Mouse (Mus musculus): ENCODE measurements around the gene Zfp784.
"Not testable (repeated sequence)": the region's sequence is repeated elsewhere in the genome, so short reads cannot be mapped to it uniquely, and the experiment has no call there.

The Zfp784 gene

GRCm38 (mm10) chr7:5029946-5030345 is 8.3 kb downstream of the Zfp784 start:
- in situ Hi-C loops (cut with MboI, MseI) = no loop called here

DNA sequence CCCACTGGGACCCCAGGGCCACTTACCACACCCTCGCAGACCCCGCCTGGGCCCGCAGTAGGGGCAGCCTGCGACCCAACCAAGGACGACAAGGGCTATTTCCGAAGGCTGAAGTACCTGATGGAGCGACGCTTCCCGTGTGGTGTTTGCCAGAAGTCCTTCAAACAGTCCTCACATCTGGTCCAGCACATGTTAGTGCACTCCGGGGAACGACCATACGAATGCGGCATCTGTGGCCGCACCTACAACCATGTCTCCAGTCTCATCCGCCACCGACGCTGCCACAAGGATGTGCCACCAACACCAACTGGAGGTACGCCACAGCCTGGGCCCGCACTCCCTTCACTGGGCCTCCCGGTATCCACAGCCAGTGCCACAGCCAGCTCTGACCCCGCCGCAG is 8.7 kb downstream of the Zfp784 start:
- in situ Hi-C loops (cut with MboI, MseI) = no loop called here

DNA sequence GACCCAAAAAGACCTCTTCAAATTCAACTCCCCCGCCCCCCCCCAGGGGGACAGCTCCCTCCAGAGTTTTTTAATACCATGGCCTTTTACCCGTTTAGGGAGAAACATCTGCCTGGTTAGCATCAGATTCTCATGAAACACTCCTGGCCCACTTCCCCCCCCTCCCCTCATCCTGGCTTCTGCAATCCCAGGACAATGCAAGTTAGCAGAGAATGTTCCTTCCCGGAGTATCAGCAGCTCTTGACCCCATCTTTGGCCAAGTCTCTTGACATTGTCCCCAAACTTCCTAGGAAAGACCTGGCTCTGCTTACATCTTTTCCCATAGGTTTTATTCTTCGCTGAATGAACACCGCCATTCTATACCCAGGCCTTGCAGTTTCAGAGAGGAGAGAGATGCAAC is 17.0 kb downstream of the Zfp784 start:
- in situ Hi-C loops (cut with MboI, MseI) = no loop called here

DNA sequence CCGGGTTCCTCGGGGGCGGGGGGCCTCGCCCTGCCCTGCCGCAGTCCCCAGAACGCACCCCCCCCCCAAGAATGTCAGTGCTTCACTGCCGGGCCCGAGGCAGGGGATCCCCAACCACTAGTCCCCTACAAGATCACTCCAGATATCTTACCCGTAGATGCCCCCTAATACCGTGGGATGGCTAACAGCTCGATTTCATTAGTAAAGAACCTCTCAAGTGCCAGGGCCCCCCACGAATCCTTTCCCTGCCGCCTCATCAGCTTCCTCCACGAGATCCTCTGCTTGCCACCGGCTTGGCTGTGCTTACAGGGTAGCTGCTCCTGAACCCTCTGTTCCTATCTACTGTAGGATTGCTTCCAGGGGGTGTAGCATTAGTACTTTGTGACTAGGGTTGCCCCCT is 17.6 kb downstream of the Zfp784 start:
- in situ Hi-C loops (cut with MboI, MseI) = no loop called here

DNA sequence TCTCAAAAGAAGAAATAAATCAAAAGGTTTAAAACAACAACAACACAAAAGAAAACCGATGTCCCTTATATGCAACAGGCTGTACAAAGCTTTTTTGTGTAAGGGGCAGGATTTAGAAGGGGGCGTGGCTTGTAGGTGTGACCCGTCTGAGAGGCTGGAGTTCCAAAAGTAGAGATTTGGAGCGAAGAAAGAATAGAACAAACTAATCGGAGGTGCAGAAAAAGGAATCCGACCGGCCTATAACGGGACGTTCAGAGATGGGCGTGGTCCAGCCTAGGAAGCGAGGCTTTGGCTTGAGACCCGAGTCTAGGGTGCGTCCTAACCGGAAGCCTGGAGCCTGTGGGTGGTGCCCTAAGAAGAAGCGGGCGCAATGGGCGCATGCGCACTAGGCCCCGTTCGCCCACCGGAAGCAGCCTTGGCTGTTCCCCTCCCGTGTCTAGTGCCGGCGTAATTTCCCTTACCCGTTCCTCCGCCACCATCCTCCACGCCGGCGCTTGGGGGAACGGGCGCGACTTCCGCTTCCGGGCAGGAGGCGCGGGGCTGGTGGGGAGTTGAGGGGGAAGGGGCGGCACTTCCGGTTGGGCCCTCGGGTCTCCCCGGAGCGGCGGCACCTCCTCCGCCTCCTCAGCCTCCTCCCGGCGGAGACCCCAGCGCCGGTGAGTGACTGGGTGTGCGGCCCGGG is 18.1 kb downstream of the Zfp784 start, which contains the start of the genes Zfp865 and Ccdc106:
Gene Zfp865 (plus strand): TSS at position 377 of the 682 bp plus-strand sequence.
Gene Ccdc106 (plus strand): TSS at position 554 of the 682 bp plus-strand sequence.
- in situ Hi-C loops (cut with MboI, MseI) = loop anchor here (5.0 kb wide), 1 partner anchor 32 kb away; the partner anchor contains the start of gene Zfp580

- in situ Hi-C loops (cut with MboI, MseI) = loop anchor here (5.0 kb wide), 1 partner anchor 33 kb away; the partner anchor contains the start of gene Zfp580
Observed at GRCm38 (mm10) chr7:5019576-5019975, 18.7 kb downstream of the Zfp784 start.

DNA sequence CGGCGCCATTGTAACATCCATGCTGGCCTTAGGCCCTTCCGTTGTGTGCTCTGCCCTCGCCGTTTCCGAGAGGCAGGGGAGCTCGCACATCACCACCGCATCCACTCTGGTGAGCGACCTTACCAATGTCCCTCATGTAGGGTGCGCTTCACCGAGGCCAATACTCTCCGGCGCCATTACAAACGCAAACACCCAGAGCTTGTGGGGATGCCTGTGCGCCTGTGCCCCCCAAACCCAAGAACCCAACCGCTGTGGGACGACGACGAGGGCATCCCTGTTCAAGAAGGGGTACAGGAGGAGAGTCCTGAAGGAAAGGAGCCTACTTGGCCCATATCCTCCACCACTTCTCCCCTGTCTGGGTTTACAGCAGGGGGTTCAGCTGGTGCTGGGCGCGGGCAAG is 20.3 kb downstream of the Zfp784 start:
- in situ Hi-C loops (cut with MboI, MseI) = loop anchor here (5.0 kb wide), 1 partner anchor 34 kb away; the partner anchor contains the start of gene Zfp580

GRCm38 (mm10) chr7:5017352-5017751 is 20.9 kb downstream of the Zfp784 start:
- in situ Hi-C loops (cut with MboI, MseI) = loop anchor here (5.0 kb wide), 1 partner anchor 35 kb away; the partner anchor contains the start of gene Zfp580

DNA sequence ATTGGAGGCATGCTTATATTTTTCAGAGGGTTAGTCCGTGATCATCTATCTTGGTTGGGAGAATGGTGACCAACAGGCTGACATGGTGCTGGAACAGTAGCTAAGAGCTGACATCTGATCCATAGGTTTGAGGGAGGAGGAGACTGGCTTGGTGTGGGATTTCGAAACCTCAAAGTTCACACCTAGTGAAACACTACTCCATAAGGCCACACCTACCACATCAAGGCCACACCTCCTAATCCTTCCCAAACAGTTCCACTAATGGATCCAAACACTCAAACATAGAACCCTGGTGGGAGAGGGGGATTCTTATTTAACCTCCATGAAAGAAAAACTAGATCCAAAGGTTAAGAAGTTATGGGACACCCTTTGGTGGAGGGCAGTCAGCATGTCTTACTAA is 21.3 kb downstream of the Zfp784 start:
- in situ Hi-C loops (cut with MboI, MseI) = loop anchor here (5.0 kb wide), 1 partner anchor 35 kb away; the partner anchor contains the start of gene Zfp580

- in situ Hi-C loops (cut with MboI, MseI) = loop anchor here (5.0 kb wide), 1 partner anchor 36 kb away; the partner anchor contains the start of gene Zfp580
Observed at GRCm38 (mm10) chr7:5016057-5016456, 22.2 kb downstream of the Zfp784 start.

GRCm38 (mm10) chr7:5015118-5016001 is 22.9 kb downstream of the Zfp784 start, which contains the start of gene Gm44973:
Gene Gm44973 (plus strand): TSS chr7:5015496.
- in situ Hi-C loops (cut with MboI, MseI) = loop anchor here (5.0 kb wide), 1 partner anchor 37 kb away; the partner anchor contains the start of gene Zfp580

DNA sequence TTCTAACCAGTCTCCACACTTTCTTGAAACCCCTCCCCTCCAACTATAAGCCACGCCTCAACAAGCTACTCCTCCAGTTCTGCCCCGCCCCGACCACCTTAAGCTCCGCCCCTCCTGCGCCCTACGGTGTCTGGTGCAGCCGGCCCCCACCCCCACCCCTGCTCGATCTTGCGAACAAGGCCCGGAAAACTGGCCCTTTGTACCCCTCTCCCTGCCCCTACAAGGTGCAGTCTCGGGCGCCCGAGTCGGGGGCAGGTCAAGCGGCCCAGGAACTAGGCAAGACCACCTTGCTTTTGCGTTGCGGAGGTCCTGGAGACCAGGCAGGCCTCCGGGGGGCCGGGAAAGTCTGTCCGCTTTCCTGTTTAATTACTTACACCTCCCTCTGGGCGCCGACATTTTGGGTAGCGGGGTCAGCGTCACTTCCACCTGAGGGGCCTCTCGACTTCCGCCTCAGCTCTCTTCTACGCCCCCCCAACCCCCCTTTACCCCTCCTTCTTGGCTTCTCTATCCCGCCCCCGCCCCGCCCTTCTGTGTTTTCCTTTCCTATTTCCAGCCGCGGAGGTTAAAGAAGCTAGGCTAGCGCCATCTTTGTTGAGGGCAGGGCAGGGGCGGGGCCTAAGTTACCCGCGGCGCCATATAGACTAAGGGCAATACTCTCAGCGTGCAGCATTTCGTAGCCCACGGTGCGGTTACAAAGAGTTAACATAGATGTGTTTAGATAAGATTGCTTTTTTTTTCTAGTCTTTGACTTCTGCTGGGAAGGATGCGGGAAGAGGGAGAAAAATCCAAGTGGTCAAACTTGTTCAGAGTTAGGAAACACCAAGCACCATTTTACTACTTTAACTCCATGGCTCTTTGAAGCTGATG is 23.8 kb downstream of the Zfp784 start, which contains the start of the genes Zfp524 and Fiz1:
Gene Zfp524 (plus strand): TSS at position 165 of the 867 bp plus-strand sequence.
Gene Fiz1 (minus strand): TSS at position 447 of the 867 bp plus-strand sequence.
- in situ Hi-C loops (cut with MboI, MseI) = loop anchor here (5.0 kb wide), 1 partner anchor 38 kb away; the partner anchor contains the start of gene Zfp580

- in situ Hi-C loops (cut with MboI, MseI) = no loop called here
Observed at GRCm38 (mm10) chr7:5012681-5013513, 25.3 kb downstream of the Zfp784 start.

DNA sequence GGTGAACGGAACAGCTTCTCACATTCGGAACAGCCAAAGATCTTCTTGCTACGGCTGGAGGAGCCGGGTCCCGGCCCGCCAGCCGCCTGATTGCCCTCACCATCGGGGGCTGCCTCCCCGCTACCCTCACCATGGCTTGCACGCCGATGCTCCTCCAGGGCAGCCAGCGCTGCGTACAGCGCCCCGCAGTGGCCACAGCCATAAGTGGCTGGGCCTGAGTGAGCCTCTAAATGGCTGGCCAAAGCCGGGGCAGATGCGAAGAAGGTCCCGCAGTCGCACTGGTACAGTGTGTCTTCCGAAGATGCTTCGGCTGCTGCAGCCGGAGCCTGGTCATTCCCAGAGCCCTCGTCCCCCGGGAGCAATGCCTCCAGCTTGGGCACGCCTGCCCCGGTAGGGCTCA is 30.0 kb downstream of the Zfp784 start:
- in situ Hi-C loops (cut with MboI, MseI) = no loop called here

- in situ Hi-C loops (cut with MboI, MseI) = not testable (repeated sequence)
Observed at GRCm38 (mm10) chr7:5002876-5003275, 35.4 kb downstream of the Zfp784 start.

- in situ Hi-C loops (cut with MboI, MseI) = loop anchor here (10.0 kb wide), 1 partner anchor 455 kb away; the partner anchor contains the start of gene Vmn1r59
Observed at GRCm38 (mm10) chr7:4999876-5000275, 38.4 kb downstream of the Zfp784 start.

DNA sequence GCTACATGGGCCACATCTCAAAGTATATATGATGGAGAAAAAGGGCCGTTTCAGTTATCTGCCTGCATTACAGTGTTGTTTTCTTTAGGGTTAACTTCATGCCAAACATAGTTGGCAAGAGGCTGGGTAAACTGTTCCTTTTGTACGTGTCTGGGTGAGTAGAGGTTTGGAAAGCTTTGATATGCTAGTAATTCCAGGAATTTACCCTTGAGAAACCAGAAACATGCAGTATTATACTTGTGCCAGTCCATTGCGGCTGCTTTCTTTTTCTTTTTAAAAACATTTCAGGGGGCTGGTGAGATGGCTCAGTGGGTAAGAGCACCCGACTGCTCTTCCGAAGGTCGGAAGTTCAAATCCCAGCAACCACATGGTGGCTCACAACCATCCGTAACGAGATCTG is 41.3 kb downstream of the Zfp784 start:
- in situ Hi-C loops (cut with MboI, MseI) = loop anchor here (10.0 kb wide), 1 partner anchor 458 kb away; the partner anchor contains the start of gene Vmn1r59

GRCm38 (mm10) chr7:4996003-4996895 is 42.0 kb downstream of the Zfp784 start, which contains the start of gene Zfp579:
Gene Zfp579 (minus strand): TSS chr7:4996158.
- in situ Hi-C loops (cut with MboI, MseI) = loop anchor here (10.0 kb wide), 1 partner anchor 459 kb away; the partner anchor contains the start of gene Vmn1r59

Measured in T-helper 2 cell (primary cell).